Mouse (Mus musculus): ENCODE data around the gene Sec24a. TPM values are rescaled to one million over a fixed set of nuclear protein-coding genes. Genes with fewer than 3 reads are reported as not detected.
"Not testable (repeated sequence)": the region's sequence is repeated elsewhere in the genome, so short reads cannot be mapped to it uniquely, and the experiment has no call there.

Sec24a gene
- polyA plus RNA-seq, 1 experiment = 13.9 TPM

DNA sequence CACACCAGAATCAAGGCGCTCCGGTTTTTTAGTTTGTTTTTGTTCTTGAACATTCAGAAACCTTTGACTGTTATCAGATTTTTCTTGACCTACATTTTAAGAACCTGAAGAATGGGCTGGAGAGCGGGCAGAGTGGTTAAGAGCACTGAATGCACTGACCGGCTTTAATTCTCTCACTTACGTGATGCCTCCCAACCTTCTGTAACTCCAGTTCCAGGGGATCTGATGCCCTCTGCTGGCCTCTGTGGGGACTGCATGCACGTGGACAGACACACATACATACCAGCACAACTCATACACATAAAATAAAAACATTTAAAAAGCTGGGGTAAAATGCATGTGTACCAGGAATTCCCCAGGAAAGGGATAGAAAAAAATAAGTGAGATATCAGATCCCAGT is 22.5 kb upstream of the Sec24a start:
- DNase-seq (ENCODE audit: low read depth) = no peak
- TF ChIP-seq CTCF (IDR thresholded peaks at IDR 0.05; ENCODE audit: borderline replicate concordance, extremely low read depth, insufficient read depth, insufficient read length) = peak; percentile 54; the same call in 1 of the 2 replicates
- TF ChIP-seq POLR2A (IDR thresholded peaks at IDR 0.05; ENCODE audit: borderline replicate concordance, extremely low read depth, insufficient read depth, insufficient read length, poor library complexity, severe bottlenecking) = no peak

DNA sequence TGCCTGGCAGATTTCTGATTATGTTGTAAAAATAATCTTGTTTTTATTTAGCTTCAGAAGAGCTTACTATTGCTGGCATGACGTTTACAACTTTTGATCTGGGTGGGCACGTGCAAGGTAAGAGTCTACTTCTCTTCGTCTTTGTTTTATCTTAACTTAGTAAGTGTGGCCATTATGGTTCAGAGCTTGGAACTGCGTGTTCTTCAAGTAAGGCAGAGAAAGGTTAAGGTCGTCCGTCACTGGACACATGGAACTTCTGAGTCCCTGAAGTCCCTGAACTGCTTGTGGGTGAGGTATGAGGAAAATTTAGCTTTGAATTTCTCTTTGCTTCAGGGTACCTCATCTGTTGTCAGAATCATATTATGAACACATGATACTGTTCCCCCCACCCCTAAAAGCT is 19.3 kb upstream of the Sec24a start:
- TF ChIP-seq POLR2A (IDR thresholded peaks at IDR 0.05; ENCODE audit: borderline replicate concordance, extremely low read depth, insufficient read depth, insufficient read length, poor library complexity, severe bottlenecking) (no peak), CTCF (IDR thresholded peaks at IDR 0.05; ENCODE audit: borderline replicate concordance, extremely low read depth, insufficient read depth, insufficient read length) (no peak)
- DNase-seq (ENCODE audit: low read depth) = no peak

DNA sequence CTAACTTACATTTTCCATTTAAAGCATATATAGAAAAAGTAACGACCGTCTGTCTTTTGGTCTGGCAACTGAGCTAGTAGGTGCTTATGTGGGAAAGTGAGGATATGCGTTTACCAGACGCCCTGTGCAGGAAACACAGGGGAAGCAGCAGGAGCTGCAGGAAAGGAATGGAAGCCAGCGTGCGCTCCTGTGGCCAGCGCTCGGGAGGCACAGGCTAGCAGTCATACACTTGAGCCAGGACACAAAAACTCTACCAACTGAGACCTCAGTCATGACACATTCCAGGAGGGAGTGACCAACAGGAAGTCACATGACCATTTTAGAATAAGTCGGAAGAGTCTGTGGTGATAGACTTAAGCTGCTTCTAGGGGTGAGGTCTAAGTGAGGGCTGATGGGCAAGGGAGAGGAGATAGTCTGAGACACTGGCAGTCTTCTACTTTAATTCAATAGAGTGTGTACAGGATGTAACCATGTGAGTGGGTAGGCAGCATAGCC is 17.4 kb upstream of the Sec24a start:
- DNase-seq (ENCODE audit: low read depth) = no peak
- TF ChIP-seq CTCF (IDR thresholded peaks at IDR 0.05; ENCODE audit: borderline replicate concordance, extremely low read depth, insufficient read depth, insufficient read length) (no peak), POLR2A (IDR thresholded peaks at IDR 0.05; ENCODE audit: borderline replicate concordance, extremely low read depth, insufficient read depth, insufficient read length, poor library complexity, severe bottlenecking) (no peak)

DNA sequence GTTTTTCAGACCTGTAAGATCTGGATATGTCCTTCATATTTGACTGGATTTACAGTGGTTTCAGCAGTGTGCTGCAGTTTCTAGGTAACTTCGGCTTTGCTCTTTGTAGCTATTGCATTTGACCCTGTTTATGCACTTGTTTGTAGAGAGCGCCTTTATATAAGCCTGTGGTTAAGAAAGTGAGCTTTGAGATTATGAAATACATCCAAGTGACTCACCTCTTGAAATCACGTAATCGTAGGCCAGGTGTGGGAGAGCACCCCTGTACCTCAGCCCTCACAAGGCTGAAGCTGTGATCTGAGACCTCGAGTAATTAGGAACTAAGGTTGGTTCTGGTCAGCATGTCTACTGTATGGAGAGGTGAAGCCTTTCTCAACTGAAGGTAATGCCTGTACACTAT is 14.0 kb upstream of the Sec24a start:
- DNase-seq (ENCODE audit: low read depth) = no peak
- TF ChIP-seq CTCF (IDR thresholded peaks at IDR 0.05; ENCODE audit: borderline replicate concordance, extremely low read depth, insufficient read depth, insufficient read length) = no peak
- no peak for TF ChIP-seq POLR2A (IDR thresholded peaks at IDR 0.05; ENCODE audit: borderline replicate concordance, extremely low read depth, insufficient read depth, insufficient read length, poor library complexity, severe bottlenecking)

DNA sequence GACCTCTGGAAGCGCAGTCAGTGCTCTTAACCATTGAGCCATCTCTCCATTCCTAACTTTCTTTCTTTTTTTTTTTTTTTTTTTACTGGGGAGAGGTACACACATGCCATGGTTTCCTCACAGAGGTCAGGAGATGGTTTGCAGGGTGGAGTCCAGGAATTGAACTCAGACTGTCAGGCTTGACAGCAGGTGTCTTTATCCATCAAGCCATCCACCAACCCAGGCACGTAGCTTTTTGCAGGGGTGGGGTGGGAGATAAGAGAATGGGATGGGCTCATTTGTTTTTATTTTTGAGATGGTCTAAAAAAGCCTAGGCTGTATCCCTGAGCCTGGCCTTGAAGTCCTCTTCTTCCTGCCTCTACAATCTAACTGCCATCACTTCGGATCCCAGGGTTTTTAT is 12.1 kb upstream of the Sec24a start:
- TF ChIP-seq CTCF (IDR thresholded peaks at IDR 0.05; ENCODE audit: borderline replicate concordance, extremely low read depth, insufficient read depth, insufficient read length) (no peak), POLR2A (IDR thresholded peaks at IDR 0.05; ENCODE audit: borderline replicate concordance, extremely low read depth, insufficient read depth, insufficient read length, poor library complexity, severe bottlenecking) (no peak)
- DNase-seq (ENCODE audit: low read depth) = no peak

DNA sequence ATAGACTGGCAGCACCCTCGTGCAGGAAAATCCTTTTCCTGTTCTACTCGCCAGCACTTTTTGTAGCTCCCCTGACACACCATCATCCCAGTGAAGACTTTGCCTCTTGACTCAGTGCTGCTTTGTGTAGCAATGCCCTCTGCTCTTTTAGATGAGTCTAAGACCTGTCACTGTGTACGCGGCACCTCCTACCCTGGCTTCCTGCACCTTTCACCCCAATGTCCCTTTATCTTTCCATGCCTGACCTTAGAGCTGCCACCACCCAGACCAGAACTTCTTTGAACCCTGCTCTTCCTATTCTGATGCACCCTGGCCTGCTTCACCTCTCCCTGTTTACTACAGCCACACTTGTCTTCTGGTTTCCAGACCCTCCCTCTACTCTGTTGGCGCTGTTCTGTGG is 4.9 kb upstream of the Sec24a start:
- TF ChIP-seq POLR2A (IDR thresholded peaks at IDR 0.05; ENCODE audit: borderline replicate concordance, extremely low read depth, insufficient read depth, insufficient read length, poor library complexity, severe bottlenecking) (no peak), CTCF (IDR thresholded peaks at IDR 0.05; ENCODE audit: borderline replicate concordance, extremely low read depth, insufficient read depth, insufficient read length) (no peak)
- no peak for DNase-seq (ENCODE audit: low read depth)

DNA sequence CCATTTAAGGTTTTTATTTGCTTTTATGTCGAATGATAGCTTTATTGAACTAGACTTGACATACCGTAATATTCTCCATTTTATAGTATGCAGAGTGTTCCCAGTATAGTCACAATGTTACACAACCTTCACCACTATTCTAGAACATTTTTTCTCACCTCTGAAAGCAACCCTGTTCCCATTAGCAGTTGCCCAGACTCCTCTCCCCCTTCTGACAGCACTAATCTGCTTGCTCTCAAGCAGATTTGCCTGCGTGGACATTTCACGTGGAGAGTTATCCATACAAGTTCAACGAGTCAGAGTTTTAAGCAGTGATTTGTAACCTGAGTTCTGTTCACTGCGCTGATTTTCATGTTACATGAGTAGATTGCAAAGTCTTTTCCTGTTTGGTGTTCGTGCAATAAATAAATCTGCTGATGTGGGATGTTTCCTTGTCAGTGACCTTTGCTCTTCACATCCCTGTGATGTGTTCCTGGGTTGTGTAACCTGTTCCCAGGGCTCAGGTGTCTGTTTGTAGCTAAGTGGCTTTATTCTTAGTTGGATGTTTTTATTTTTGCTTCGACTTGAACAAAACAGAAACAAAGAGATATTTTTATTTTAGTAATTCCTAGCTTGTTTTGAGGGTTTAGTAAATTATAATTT is 4.3 kb upstream of the Sec24a start:
- DNase-seq (ENCODE audit: low read depth) = no peak
- TF ChIP-seq POLR2A (IDR thresholded peaks at IDR 0.05; ENCODE audit: borderline replicate concordance, extremely low read depth, insufficient read depth, insufficient read length, poor library complexity, severe bottlenecking) = no peak
- no peak for TF ChIP-seq CTCF (IDR thresholded peaks at IDR 0.05; ENCODE audit: borderline replicate concordance, extremely low read depth, insufficient read depth, insufficient read length)

DNA sequence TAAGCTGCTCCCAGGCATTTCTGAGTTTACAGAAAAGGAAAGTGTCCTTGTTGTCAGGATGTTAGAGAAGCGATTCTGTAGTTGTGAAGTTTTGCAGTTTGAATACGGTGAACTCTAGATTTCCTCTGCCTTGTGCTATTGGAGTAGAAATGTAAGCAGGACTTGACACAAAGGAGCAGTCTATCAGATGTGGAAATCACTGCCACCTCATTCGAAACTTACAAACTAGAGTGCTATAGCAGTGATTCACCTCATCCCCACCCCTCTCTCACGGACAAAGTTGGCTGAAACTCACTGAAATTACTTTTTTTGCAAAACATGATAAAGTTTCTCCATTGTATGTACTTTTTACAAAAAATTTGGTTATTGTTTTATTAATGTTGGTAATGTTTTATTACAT is 1.4 kb upstream of the Sec24a start:
- DNase-seq (ENCODE audit: low read depth) = no peak
- TF ChIP-seq POLR2A (IDR thresholded peaks at IDR 0.05; ENCODE audit: borderline replicate concordance, extremely low read depth, insufficient read depth, insufficient read length, poor library complexity, severe bottlenecking) = no peak
- TF ChIP-seq CTCF (IDR thresholded peaks at IDR 0.05; ENCODE audit: borderline replicate concordance, extremely low read depth, insufficient read depth, insufficient read length) = no peak

DNA sequence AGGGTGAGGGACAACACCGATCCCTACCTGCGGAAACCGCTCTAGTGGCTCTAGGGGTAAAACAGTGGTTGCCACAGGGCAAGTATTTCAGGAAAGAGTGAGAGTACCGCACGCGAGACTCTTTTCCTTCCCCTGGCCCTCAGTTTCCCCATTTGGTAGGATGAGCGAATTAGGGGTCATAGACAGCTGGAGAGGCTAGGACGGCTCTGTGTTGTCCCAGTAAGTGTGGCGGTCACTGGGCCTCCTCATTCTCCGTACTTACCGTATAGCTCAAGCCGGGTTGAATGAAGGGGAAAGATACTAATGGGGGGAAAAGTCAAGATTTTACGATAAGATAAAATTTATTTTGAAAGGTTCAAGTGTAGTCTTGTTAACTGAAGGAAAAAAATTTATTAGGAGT is 521 bp upstream of the Sec24a start:
- no peak for TF ChIP-seq POLR2A (IDR thresholded peaks at IDR 0.05; ENCODE audit: borderline replicate concordance, extremely low read depth, insufficient read depth, insufficient read length, poor library complexity, severe bottlenecking)
- no peak for TF ChIP-seq CTCF (IDR thresholded peaks at IDR 0.05; ENCODE audit: borderline replicate concordance, extremely low read depth, insufficient read depth, insufficient read length)
- DNase-seq (ENCODE audit: low read depth) = no peak

DNA sequence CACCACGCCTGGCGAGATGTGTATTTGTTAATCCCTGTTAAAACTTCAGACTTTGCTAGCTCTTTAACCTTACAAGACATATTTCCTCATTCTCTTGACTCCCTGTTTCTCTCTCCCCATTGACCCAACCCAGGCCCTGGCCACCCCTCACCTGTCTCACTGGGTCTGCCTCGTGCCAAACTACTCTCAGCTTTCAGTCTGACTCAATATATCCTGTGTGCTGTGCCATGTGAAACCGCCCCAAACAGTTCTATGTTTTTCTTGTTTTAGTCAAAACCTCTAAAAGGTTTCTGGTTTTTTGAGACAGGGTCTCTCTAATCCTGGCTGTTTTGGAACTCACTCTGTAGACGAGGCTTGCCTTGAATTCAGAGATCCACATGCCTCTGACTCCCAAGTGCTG is 2.2 kb downstream of the Sec24a start:
- TF ChIP-seq POLR2A (IDR thresholded peaks at IDR 0.05; ENCODE audit: borderline replicate concordance, extremely low read depth, insufficient read depth, insufficient read length, poor library complexity, severe bottlenecking) (no peak), CTCF (IDR thresholded peaks at IDR 0.05; ENCODE audit: borderline replicate concordance, extremely low read depth, insufficient read depth, insufficient read length) (no peak)
- no peak for DNase-seq (ENCODE audit: low read depth)

DNA sequence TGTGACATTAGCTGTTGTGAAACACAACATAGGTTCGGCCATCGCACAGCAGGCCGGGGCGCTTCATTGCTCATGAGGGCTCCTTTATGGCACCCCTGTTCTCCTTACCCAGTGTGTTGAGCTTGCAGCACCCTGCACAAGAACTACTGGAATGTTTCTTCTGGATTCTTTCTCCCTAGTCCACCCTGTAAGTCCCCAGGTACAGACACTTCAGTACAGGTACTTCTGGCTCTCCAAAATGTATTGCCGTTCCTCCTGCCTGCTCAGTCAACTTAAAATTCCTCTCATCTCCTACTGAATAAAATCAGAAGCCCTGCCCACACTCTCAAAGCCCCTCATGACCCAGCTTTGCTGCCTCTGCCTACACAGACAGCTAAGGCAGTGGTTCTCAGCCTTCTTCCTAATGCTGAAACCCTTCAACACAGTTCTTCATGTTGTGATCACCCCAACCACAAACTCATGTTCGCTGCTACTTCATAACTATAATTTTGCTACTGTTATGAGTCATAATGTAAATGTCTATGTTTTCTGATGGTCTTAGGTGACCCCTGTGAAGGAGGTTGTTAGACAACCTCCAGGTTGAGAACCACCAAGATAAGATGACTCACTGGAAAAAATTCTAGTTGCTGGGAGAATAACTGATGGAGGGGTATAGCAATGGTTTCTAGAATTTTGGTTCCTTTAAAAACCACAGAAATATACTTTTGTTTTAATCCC is 3.3 kb downstream of the Sec24a start:
- TF ChIP-seq POLR2A (IDR thresholded peaks at IDR 0.05; ENCODE audit: borderline replicate concordance, extremely low read depth, insufficient read depth, insufficient read length, poor library complexity, severe bottlenecking) (no peak), CTCF (IDR thresholded peaks at IDR 0.05; ENCODE audit: borderline replicate concordance, extremely low read depth, insufficient read depth, insufficient read length) (no peak)
- no peak for DNase-seq (ENCODE audit: low read depth)

DNA sequence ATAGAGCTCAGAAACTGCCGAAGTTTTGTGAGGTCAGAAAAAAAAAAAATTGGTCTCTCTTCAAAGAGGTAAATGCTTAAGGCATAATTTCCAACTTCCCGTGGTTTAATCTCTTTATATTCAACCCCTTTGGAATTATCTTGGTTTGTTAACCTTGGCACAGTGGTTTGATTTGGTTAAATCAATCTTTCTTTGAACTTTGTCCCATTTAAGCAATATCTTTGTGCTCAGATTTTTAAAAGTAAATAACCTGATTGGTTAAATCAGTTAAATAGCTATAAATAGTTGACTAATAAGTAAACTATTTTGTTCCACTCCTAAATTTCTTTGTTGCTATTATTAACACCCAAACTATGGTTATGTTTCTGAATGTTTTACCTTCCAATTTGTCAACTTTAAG is 4.2 kb downstream of the Sec24a start:
- TF ChIP-seq POLR2A (IDR thresholded peaks at IDR 0.05; ENCODE audit: borderline replicate concordance, extremely low read depth, insufficient read depth, insufficient read length, poor library complexity, severe bottlenecking) = no peak
- no peak for TF ChIP-seq CTCF (IDR thresholded peaks at IDR 0.05; ENCODE audit: borderline replicate concordance, extremely low read depth, insufficient read depth, insufficient read length)
- DNase-seq (ENCODE audit: low read depth) = no peak

DNA sequence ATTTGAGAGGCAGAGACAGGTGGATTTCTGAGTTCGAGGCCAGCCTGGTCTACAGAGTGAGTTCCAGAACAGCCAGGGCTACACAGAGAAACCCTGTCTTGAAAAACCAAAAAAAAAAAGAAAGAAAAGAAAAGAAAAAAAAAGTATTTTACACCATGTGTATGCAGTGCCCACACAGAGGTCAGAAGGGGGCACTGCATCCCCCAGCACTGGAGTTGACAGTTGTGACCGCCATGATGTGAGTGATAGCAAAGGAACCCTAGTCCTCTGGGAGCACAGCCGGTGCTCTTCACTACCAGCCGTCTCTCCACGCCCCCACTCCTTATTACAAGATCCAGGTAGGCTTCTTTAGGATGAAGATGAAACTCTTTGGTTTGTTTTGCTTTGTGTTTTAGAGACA is 5.2 kb downstream of the Sec24a start:
- not testable (repeated sequence) for DNase-seq (ENCODE audit: low read depth)
